Comparison of ENCODE assay signal across 20 mouse cellular contexts in genomic region chr4:95723615-95724014, GRCm38 (mm10).
DNase-seq lines count a peak whose midpoint lies in the region; ATAC-seq and TF ChIP-seq lines count a peak whose summit lies in the region.
"Had no signal": no experiment of that assay in that cellular context is flagged by ENCODE, and none has a peak within 500 bp of the region (broad histone marks: within the 10 kb centered on the region; RNA-seq: fewer than 3 reads in every experiment).

No protein-coding gene starts in this region.

- H3K79me2 ChIP-seq in CH12.LX (replicated peaks; ENCODE audit: control insufficient read depth, extremely low read depth, insufficient read depth, poor library complexity, severe bottlenecking): no peaks in the 10 kb centered on the region

- TF ChIP-seq EP300 in CH12.LX (IDR thresholded peaks at IDR 0.05; ENCODE audit: low read length): no peak

- H3K4me3 ChIP-seq in left cerebral cortex, adult 2 months: no peak overlapping the region
- H3K4me3 ChIP-seq in CH12.LX (replicated peaks in 1 of 3; ENCODE audit: low read depth in 2 of 3, low read length in 2 of 3, poor library complexity in 1 of 3): no peak overlapping the region
- H3K4me3 ChIP-seq: heart, embryonic 10.5 days; limb, embryonic 10.5 days; liver, embryonic 15.5 days; megakaryocyte, embryonic 14.5 days; neural tube, embryonic 13.5 days had no signal

- H3K9me3 ChIP-seq in CH12.LX (replicated peaks; ENCODE audit: low read length): no peaks in the 10 kb centered on the region
- H3K9me3 ChIP-seq: heart, embryonic 10.5 days; limb, embryonic 10.5 days; liver, embryonic 15.5 days; neural tube, embryonic 13.5 days had no signal

- in situ Hi-C loops in CH12.LX (cut with MboI; ENCODE audit: low pct_ligation_motif_present, low pct_unique_long_range_greater_than_20kb, low sequenced_read_pairs): no loop called here

- no peak overlapping the region for H3K9ac ChIP-seq in CH12.LX (ENCODE audit: insufficient read depth, low read depth)
- H3K9ac ChIP-seq: liver, embryonic 15.5 days; neural tube, embryonic 13.5 days had no signal

- peak; percentile 94 for ATAC-seq in frontal cortex, adult (ENCODE audit: low TSS enrichment)
- ATAC-seq in inflammation-experienced regulatory T-cells, adult 6 months: peak; percentile 52
- ATAC-seq in megakaryocyte, adult 5-6 weeks (ENCODE audit: poor library complexity, severe bottlenecking): no peak
- ATAC-seq: forebrain, embryonic 14.5 days had no signal

- no peaks in the 10 kb centered on the region for H3K27me3 ChIP-seq in CH12.LX (replicated peaks)
- H3K27me3 ChIP-seq: liver, embryonic 15.5 days; megakaryocyte, embryonic 14.5 days; neural tube, embryonic 13.5 days had no signal

- no peak for DNase-seq in frontal cortex, postnatal 25 days (ENCODE audit: low spot score in 2 of 2)
- DNase-seq in left cerebral cortex, adult 2 months (ENCODE audit: extremely low spot score in 1 of 2, low spot score in 2 of 2): no peak
- DNase-seq in left cerebral cortex, postnatal 36 days (ENCODE audit: low spot score in 2 of 2): no peak
- DNase-seq in CH12.LX (ENCODE audit: extremely low read depth): no peak
- DNase-seq: cerebellum, adult 11 months; embryo, embryonic 11 days; gastrocnemius, postnatal 14 days; heart, postnatal 36 days; kidney, postnatal 10 days; right cerebral cortex, postnatal 25 days; thymus, adult 18-20 months had no signal

- no peak overlapping the region for H3K27ac ChIP-seq in left cerebral cortex, adult 2 months
- H3K27ac ChIP-seq in CH12.LX (ENCODE audit: insufficient read depth, low read depth): no peak overlapping the region
- H3K27ac ChIP-seq: heart, embryonic 10.5 days; limb, embryonic 10.5 days; liver, embryonic 15.5 days; neural tube, embryonic 13.5 days had no signal

- dilution Hi-C loops in CH12.LX (cut with MboI; ENCODE audit: extremely low pct_ligation_motif_present, extremely low pct_unique_long_range_greater_than_20kb, low sequenced_read_pairs): no loop called here

- peaks cover 0 to 4% of the 10 kb centered on the region in 2 experiments; a peak in 1 of 4 replicates for H3K4me1 ChIP-seq in CH12.LX (ENCODE audit: control insufficient read depth in 1 of 2, insufficient read depth in 2 of 2)
- H3K4me1 ChIP-seq: heart, embryonic 10.5 days; limb, embryonic 10.5 days; liver, embryonic 15.5 days; megakaryocyte, embryonic 14.5 days; neural tube, embryonic 13.5 days had no signal

- H3K4me2 ChIP-seq in CH12.LX (ENCODE audit: insufficient read depth, low read depth, poor library complexity, severe bottlenecking): no peak overlapping the region
- H3K4me2 ChIP-seq: liver, embryonic 15.5 days; neural tube, embryonic 13.5 days had no signal

- intact Hi-C loops in left cerebral cortex, adult 2 months (cut with DNase I): no loop called here
- intact Hi-C loops in left cerebral cortex, postnatal 36 days (cut with DNase I): no loop called here

- peak; percentile 48 for TF ChIP-seq RAD21 in CH12.LX (IDR thresholded peaks at IDR 0.05; ENCODE audit: low read depth, low read length)

- no peak for TF ChIP-seq POLR2A in CH12.LX (IDR thresholded peaks at IDR 0.05; ENCODE audit: low read depth, low read length)

- TF ChIP-seq CTCF in left cerebral cortex, adult 2 months (IDR thresholded peaks at IDR 0.05): peak; percentile 36
- TF ChIP-seq CTCF in CH12.LX (conservative IDR thresholded peaks at IDR 0.05 in 1 of 2, IDR thresholded peaks at IDR 0.05 in 1 of 2; ENCODE audit: low read depth in 2 of 2, low read length in 2 of 2): peak in 1 of 2 experiments; percentile 54; a peak in 2 of 4 replicates

- no peaks in the 10 kb centered on the region for H3K36me3 ChIP-seq in CH12.LX (replicated peaks in 1 of 2; ENCODE audit: control insufficient read depth in 1 of 2, insufficient read depth in 1 of 2, low read length in 1 of 2)
- H3K36me3 ChIP-seq: heart, embryonic 10.5 days; limb, embryonic 10.5 days; liver, embryonic 15.5 days; neural tube, embryonic 13.5 days had no signal

TF ChIP-seq in CH12.LX, 34 proteins besides CTCF, POLR2A, EP300 and RAD21:
- TF ChIP-seq SMC3 (IDR thresholded peaks at IDR 0.05; ENCODE audit: low read depth, low read length): peak; percentile 59
- TF ChIP-seq CHD1 (IDR thresholded peaks at IDR 0.05; ENCODE audit: low read depth, low read length): no peak
